Mouse (Mus musculus) lung, postnatal 0 days (tissue): ENCODE data around the gene Lnx2. TPM values are rescaled to one million over a fixed set of nuclear protein-coding genes. Genes with fewer than 3 reads are reported as not detected.

Experiments
- ATAC-seq: fragments of 200-750 bp; cut with Nextera tagmentation; 2 replicates; pipeline ENCODE4 v1.8.0; 2017; ENCODE audit warnings: moderate library complexity
- DNase-seq: peaks from one replicate; pipeline ENCODE4 v3.0.0-alpha.2; 2016; ENCODE audit warnings: low spot score
- H3K27ac ChIP-seq: fragments of 300-500 bp; sonication (generic); 2 replicates; pipeline ENCODE4 v1.5.1; 2014; ENCODE audit warnings: antibody characterized with exemption, mild to moderate bottlenecking, low read length, mixed read lengths
- H3K27me3 ChIP-seq: fragments of 300-500 bp; sonication (generic); replicated peaks from 2 replicates; pipeline ENCODE4 v1.6.1; 2014; ENCODE audit warnings: low read length, mixed read lengths; ENCODE audit not compliant: insufficient read depth
- H3K36me3 ChIP-seq: fragments of 300-500 bp; sonication (generic); 2 replicates; pipeline ENCODE4 v1.6.1; 2014; ENCODE audit warnings: low read length, mixed read lengths; ENCODE audit not compliant: insufficient read depth
- H3K4me1 ChIP-seq: fragments of 300-500 bp; sonication (generic); 2 replicates; pipeline ENCODE4 v1.6.1; 2014; ENCODE audit warnings: antibody characterized with exemption, low read depth, low read length, mixed read lengths; ENCODE audit not compliant: insufficient read depth
- H3K4me2 ChIP-seq: fragments of 300-500 bp; sonication (generic); replicated peaks from 2 replicates; pipeline ENCODE4 v1.6.1; 2014; ENCODE audit warnings: low read depth, mild to moderate bottlenecking, low read length, moderate library complexity, mixed read lengths
- H3K4me3 ChIP-seq: fragments of 300-500 bp; sonication (generic); 2 replicates; pipeline ENCODE4 v1.5.1; 2014; ENCODE audit warnings: low read depth, low read length
- H3K9ac ChIP-seq: fragments of 300-500 bp; sonication (generic); replicated peaks from 2 replicates; pipeline ENCODE4 v1.6.1; 2014; ENCODE audit warnings: low read depth, mild to moderate bottlenecking
- H3K9me3 ChIP-seq: fragments of 300-500 bp; sonication (generic); 2 replicates; pipeline ENCODE4 v1.6.1; 2016; ENCODE audit warnings: low read length, mixed read lengths
- CTCF ChIP-seq: IDR thresholded peaks from 2 replicates; pipeline ENCODE4 v1.5.1; 2016; ENCODE audit warnings: antibody characterized with exemption, mild to moderate bottlenecking
- EP300 ChIP-seq: IDR thresholded peaks from 2 replicates; pipeline ENCODE4 v1.6.1; 2016; ENCODE audit warnings: antibody characterized with exemption, mild to moderate bottlenecking, control low read depth
- WGBS: fragments of 180-500 bp; shearing (Covaris S2); extraction: QIAGEN DNeasy Blood & Tissue Kit; methylation state at CpG from one replicate; pipeline ENCODE4 v1.1.7; 2014; 5-methylcytosine and 5-hydroxymethylcytosine counted together
- polyA plus RNA-seq: library from polyadenylated mRNA; unstranded; fragments of >200 nt; fragmentation: Nextera tagmentation; extraction: Ambion mirVana; gene quantifications from 2 replicates; pipeline ENCODE4 v1.2.1, GENCODE M21; 2015

Lnx2 gene
- polyA plus RNA-seq, 1 experiment from 2014 or later = 14.5 TPM

GRCm38 (mm10) chr5:146973858-146974780 is 102.3 kb downstream of the Lnx2 start:
- no peaks in the 10 kb centered on the region for H3K27me3 ChIP-seq
- no peak overlapping the region for H3K9ac ChIP-seq
- ATAC-seq (peak; percentile 43; the same call in 1 of the 2 replicates), DNase-seq (peak; percentile 37)
- H3K9me3 ChIP-seq = no peaks in the 10 kb centered on the region
- no peak overlapping the region for H3K4me2 ChIP-seq
- 55% methylated on average over 25 of the region's 25 CpGs for WGBS
- TF ChIP-seq CTCF = no peak
- TF ChIP-seq EP300 = no peak
- no peak overlapping the region for H3K27ac ChIP-seq
- H3K4me1 ChIP-seq = no peaks in the 10 kb centered on the region; the same call in 1 of the 2 replicates
- no peak overlapping the region for H3K4me3 ChIP-seq
- no peaks in the 10 kb centered on the region for H3K36me3 ChIP-seq

DNA sequence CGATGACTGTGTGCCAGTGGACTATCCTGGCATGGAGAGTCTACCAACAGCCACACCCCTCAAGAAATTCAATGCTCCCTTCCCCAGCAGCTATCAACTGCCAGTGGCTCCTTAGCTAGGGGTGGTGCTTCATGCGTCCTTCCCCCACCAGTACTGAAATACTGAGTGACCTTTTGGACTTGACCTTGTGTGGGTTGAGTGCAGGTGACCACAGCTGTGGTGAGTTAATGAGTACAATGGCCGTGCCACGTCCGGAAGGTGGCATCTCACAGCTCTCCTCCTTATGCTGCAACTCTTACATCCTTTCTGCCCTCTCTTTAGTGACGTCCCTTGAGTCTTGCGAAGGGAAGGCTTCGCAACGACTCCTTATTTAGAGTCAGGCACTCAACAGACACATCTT is 103.0 kb downstream of the Lnx2 start:
- TF ChIP-seq CTCF (no peak), EP300 (no peak)
- DNase-seq = no peak
- Histone ChIP-seq H3K27ac (no peak overlapping the region), H3K4me1 (no peaks in the 10 kb centered on the region; the same call in 1 of the 2 replicates), H3K9me3 (no peaks in the 10 kb centered on the region), H3K27me3 (no peaks in the 10 kb centered on the region), H3K9ac (no peak overlapping the region), H3K4me2 (no peak overlapping the region), H3K36me3 (no peaks in the 10 kb centered on the region), H3K4me3 (no peak overlapping the region)
- no peak for ATAC-seq
- WGBS = 82% methylated on average over 9 of the region's 9 CpGs

DNA sequence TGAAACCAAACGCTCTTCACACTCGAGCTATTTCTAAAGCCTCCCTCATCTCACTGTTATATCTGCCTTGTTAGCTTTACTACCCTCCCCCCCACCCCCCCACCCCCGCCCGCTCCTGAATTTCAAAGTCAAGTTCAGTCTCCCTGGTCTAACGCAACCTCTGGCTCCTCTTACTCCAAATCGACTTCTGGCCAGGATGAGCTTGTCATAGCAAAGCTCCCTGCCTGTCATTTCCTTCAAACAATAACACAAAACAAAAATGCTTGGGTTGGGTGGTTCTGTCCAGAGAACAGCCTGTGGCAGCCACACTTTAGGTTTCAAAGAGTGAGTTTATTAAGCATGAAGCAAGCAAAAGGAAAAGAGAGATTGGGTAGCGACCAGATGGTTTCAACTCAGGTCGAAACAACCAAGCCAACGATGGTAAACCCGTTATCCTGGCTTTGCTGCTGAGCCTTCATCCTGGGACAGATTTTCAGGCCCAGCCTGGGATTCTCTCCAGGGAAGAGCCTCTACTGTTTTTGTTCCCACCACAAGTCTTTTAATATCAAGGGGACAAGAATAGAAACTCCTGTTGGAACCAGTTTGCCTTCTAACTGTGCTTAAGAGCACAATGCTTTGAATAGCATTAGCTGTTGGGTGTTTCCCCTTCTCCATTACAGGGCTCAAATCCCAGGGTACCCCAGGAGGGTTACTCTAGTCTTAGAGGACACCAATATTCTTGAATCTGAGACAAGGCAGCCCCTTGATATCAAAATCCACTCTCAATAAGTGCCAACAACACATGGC is 104.4 kb downstream of the Lnx2 start:
- Histone ChIP-seq H3K9ac (no peak overlapping the region), H3K27me3 (no peaks in the 10 kb centered on the region), H3K9me3 (no peaks in the 10 kb centered on the region), H3K27ac (no peak overlapping the region), H3K4me3 (no peak overlapping the region), H3K4me1 (no peaks in the 10 kb centered on the region; the same call in 1 of the 2 replicates), H3K36me3 (no peaks in the 10 kb centered on the region), H3K4me2 (no peak overlapping the region)
- WGBS = 35% methylated on average over 10 of the region's 10 CpGs
- DNase-seq (peak; percentile 54), ATAC-seq (peak; percentile 50; the same call in 1 of the 2 replicates)
- TF ChIP-seq EP300 = no peak
- TF ChIP-seq CTCF = no peak

- no peak overlapping the region for H3K4me3 ChIP-seq
- H3K36me3 ChIP-seq = no peaks in the 10 kb centered on the region
- WGBS = 78% methylated on average over 13 of the region's 13 CpGs
- no peaks in the 10 kb centered on the region; the same call in 1 of the 2 replicates for H3K4me1 ChIP-seq
- H3K4me2 ChIP-seq = no peak overlapping the region
- H3K9ac ChIP-seq = no peak overlapping the region
- no peak for TF ChIP-seq EP300
- no peak for TF ChIP-seq CTCF
- DNase-seq (no peak), ATAC-seq (no peak)
- no peaks in the 10 kb centered on the region for H3K27me3 ChIP-seq
- H3K9me3 ChIP-seq = no peaks in the 10 kb centered on the region
- no peak overlapping the region for H3K27ac ChIP-seq
Measured at GRCm38 (mm10) chr5:146968695-146969393, 107.5 kb downstream of the Lnx2 start.

Other genes with a start within 250 kb of the Lnx2 start
- gene Rpl21, start 243.7 kb downstream of the Lnx2 start, polyA plus RNA-seq = 474 and 489 TPM in 2 replicates
- 101 and 138 TPM in 2 replicates for gene Rasl11a, start 231.5 kb downstream of the Lnx2 start, polyA plus RNA-seq
- 60.3 and 63.8 TPM in 2 replicates for gene Gtf3a, start 127.9 kb downstream of the Lnx2 start, polyA plus RNA-seq
- 18.5 and 19.2 TPM in 2 replicates for gene Mtif3, start 112.8 kb downstream of the Lnx2 start, polyA plus RNA-seq
- 106 and 107 TPM in 2 replicates for gene Polr1d, start 464 bp upstream of the Lnx2 start, polyA plus RNA-seq
- gene Gsx1, start 112.1 kb upstream of the Lnx2 start, polyA plus RNA-seq = not detected in 2 replicates
- gene Pdx1, start 193.4 kb upstream of the Lnx2 start, polyA plus RNA-seq = not detected in 2 replicates
- not detected in 2 replicates for gene Cdx2, start 230.7 kb upstream of the Lnx2 start, polyA plus RNA-seq
- gene Urad, start 245.9 kb upstream of the Lnx2 start, polyA plus RNA-seq = not detected in 2 replicates